Mouse (Mus musculus) lung, adult 2 months (tissue): Measurements from ENCODE around the gene Fam209.

Source experiments
- CTCF ChIP-seq: fragments of 200-500 bp; IDR thresholded peaks from 2 replicates; pipeline ENCODE4 v1.5.1; 2011; ENCODE audit warnings: mild to moderate bottlenecking, low read length, control low read depth; ENCODE audit not compliant: insufficient read depth
- POLR2A ChIP-seq: fragments of 200-500 bp; IDR thresholded peaks from 2 replicates; pipeline ENCODE4 v1.6.1; 2011; ENCODE audit warnings: low read depth, mild to moderate bottlenecking, control low read depth, low read length, borderline replicate concordance; ENCODE audit errors: extremely low read depth

GRCm38 (mm10) chr2:172481654-172482385 is 9.5 kb downstream of the Fam209 start:
- no peak for TF ChIP-seq CTCF
- TF ChIP-seq POLR2A = no peak
